8 mouse cellular contexts compared by ENCODE assay signal in the genomic region with DNA sequence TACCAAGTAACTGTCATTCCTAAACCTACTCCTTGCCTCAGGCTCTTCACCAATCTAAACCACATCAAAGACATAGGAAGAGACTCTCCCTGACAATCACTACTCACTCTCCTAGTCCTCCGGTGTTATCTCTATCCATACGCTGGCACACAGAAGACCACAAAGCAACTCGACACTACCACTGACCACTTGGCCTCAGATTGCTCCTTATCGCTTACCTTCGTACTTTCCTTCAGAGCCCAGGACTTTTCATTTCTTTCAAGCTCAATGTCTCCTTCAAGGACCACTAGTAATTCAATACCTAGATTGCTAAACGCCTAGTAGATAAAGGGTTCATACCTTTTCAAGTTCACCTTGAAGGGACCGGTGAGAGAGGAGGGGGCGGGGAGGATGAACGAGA. TPM values are rescaled to one million over a fixed set of nuclear protein-coding genes. Genes with fewer than 3 reads are reported as not detected.
A peak's percentile ranks its signal among the peaks of the same experiment; 100 is the strongest.
DNase-seq lines count a peak whose midpoint lies in the region; ATAC-seq and TF ChIP-seq lines count a peak whose summit lies in the region.

No protein-coding gene starts in this region.

- H3K36me3 ChIP-seq in heart, embryonic 13.5 days, result peaks cover 31% of the 10 kb centered on the region
- H3K36me3 ChIP-seq in ES-Bruce4 (ENCODE audit: control insufficient read depth, insufficient read depth, low read length, poor library complexity, severe bottlenecking), result peaks cover 2% of the 10 kb centered on the region; the same call in 1 of the 2 replicates
- no peaks in the 10 kb centered on the region for H3K36me3 ChIP-seq in hindbrain, embryonic 11.5 days (ENCODE audit: control insufficient read depth, insufficient read depth, low read length)
- H3K36me3 ChIP-seq in midbrain, embryonic 10.5 days, result peaks cover 49% of the 10 kb centered on the region

- peak overlapping the region; percentile 86 for H3K4me3 ChIP-seq in heart, embryonic 13.5 days
- H3K4me3 ChIP-seq in ES-Bruce4 (ENCODE audit: low read depth, low read length), result no peak overlapping the region
- H3K4me3 ChIP-seq in hindbrain, embryonic 11.5 days (ENCODE audit: low read depth, low read length), result peak overlapping the region; percentile 71
- peak overlapping the region; percentile 84 for H3K4me3 ChIP-seq in midbrain, embryonic 10.5 days

- no peak for ATAC-seq in heart, embryonic 13.5 days (ENCODE audit: extremely low read depth, insufficient number of reproducible peaks, low FRiP score, low TSS enrichment)
- ATAC-seq in hindbrain, embryonic 11.5 days (ENCODE audit: low FRiP score), result no peak
- ATAC-seq in cerebellum, adult (ENCODE audit: insufficient number of reproducible peaks, low FRiP score, low TSS enrichment), result no peak

- whole genome bisulfite sequencing in heart, embryonic 13.5 days, result 39% methylated on average over 9 of the region's 9 CpGs
- WGBS in hindbrain, embryonic 11.5 days, result 90% methylated on average over 9 of the region's 9 CpGs
- 92% methylated on average over 9 of the region's 9 CpGs for WGBS in midbrain, embryonic 10.5 days

- H3K9me3 ChIP-seq in heart, embryonic 13.5 days, result no peaks in the 10 kb centered on the region
- H3K9me3 ChIP-seq in ES-Bruce4 (replicated peaks; ENCODE audit: control insufficient read depth, insufficient read depth, low read length, poor library complexity, severe bottlenecking), result no peaks in the 10 kb centered on the region
- no peaks in the 10 kb centered on the region for H3K9me3 ChIP-seq in hindbrain, embryonic 11.5 days (ENCODE audit: control insufficient read depth, low read length)
- H3K9me3 ChIP-seq in midbrain, embryonic 10.5 days (replicated peaks), result no peaks in the 10 kb centered on the region

- no peak for DNase-seq in heart, adult 9 months (ENCODE audit: low spot score in 2 of 2)
- no peak for DNase-seq in hindbrain, embryonic 11.5 days (ENCODE audit: low spot score)
- no peak for DNase-seq in midbrain, embryonic 10.5 days (ENCODE audit: low spot score)
- DNase-seq in right cerebral cortex, adult 18-20 months, result no peak
- no peak for DNase-seq in spleen, adult 12 weeks (ENCODE audit: low spot score)

- H3K27ac ChIP-seq in heart, embryonic 13.5 days (replicated peaks), result no peak overlapping the region
- no peak overlapping the region for H3K27ac ChIP-seq in ES-Bruce4 (ENCODE audit: insufficient read depth, low read length)
- no peak overlapping the region for H3K27ac ChIP-seq in hindbrain, embryonic 11.5 days (ENCODE audit: low read depth, low read length)
- H3K27ac ChIP-seq in midbrain, embryonic 10.5 days (replicated peaks), result no peak overlapping the region

- TF ChIP-seq EP300 in ES-Bruce4 (IDR thresholded peaks at IDR 0.05; ENCODE audit: insufficient read depth, low read depth, low read length), result no peak

- H3K4me2 ChIP-seq in heart, embryonic 13.5 days, result peak overlapping the region; percentile 86
- peak overlapping the region; percentile 61 for H3K4me2 ChIP-seq in hindbrain, embryonic 11.5 days (replicated peaks; ENCODE audit: low read depth, low read length)

- TF ChIP-seq POLR2A in ES-Bruce4 (IDR thresholded peaks at IDR 0.05; ENCODE audit: insufficient read depth, low read length), result no peak

- TF ChIP-seq CTCF in ES-Bruce4 (IDR thresholded peaks at IDR 0.05; ENCODE audit: low read depth, low read length), result no peak

- H3K4me1 ChIP-seq in heart, embryonic 13.5 days, result peaks cover 32% of the 10 kb centered on the region
- no peaks in the 10 kb centered on the region for H3K4me1 ChIP-seq in ES-Bruce4 (ENCODE audit: control insufficient read depth, insufficient read depth, low read length)
- H3K4me1 ChIP-seq in hindbrain, embryonic 11.5 days (replicated peaks; ENCODE audit: control insufficient read depth, insufficient read depth, low read length), result peaks cover 4% of the 10 kb centered on the region; the same call in 1 of the 2 replicates
- H3K4me1 ChIP-seq in midbrain, embryonic 10.5 days, result peaks cover 23% of the 10 kb centered on the region

- peak overlapping the region; percentile 87 for H3K9ac ChIP-seq in heart, embryonic 13.5 days
- 0 out of 2 replicates have a peak overlapping the region, but pooled peaks have one; percentile 55 for H3K9ac ChIP-seq in ES-Bruce4 (ENCODE audit: low read depth, poor library complexity, severe bottlenecking)
- H3K9ac ChIP-seq in hindbrain, embryonic 11.5 days (ENCODE audit: low read depth, low read length), result no peak overlapping the region

- no peaks in the 10 kb centered on the region for H3K27me3 ChIP-seq in heart, embryonic 13.5 days (replicated peaks)
- H3K27me3 ChIP-seq in ES-Bruce4 (ENCODE audit: control insufficient read depth, insufficient read depth, low read length, poor library complexity, severe bottlenecking), result no peaks in the 10 kb centered on the region
- H3K27me3 ChIP-seq in hindbrain, embryonic 11.5 days (ENCODE audit: control insufficient read depth, insufficient read depth, low read length), result no peaks in the 10 kb centered on the region
- no peaks in the 10 kb centered on the region for H3K27me3 ChIP-seq in midbrain, embryonic 10.5 days (ENCODE audit: low read depth, poor library complexity, severe bottlenecking)

RNA-seq across cellular contexts. Expression of gene Rnf121, which starts 1.4 kb away (rescaled TPM):
- 17.0 and 17.2 TPM in 2 replicates for polyA plus RNA-seq in heart, embryonic 13.5 days (2015; fragmentation: Nextera tagmentation; extraction: Ambion mirVana)
- polyA plus RNA-seq in ES-Bruce4 (2011; ENCODE audit: insufficient read depth, insufficient read length, low read depth, missing spikeins), result 21.9 and 27.1 TPM in 2 replicates
- 27.1 and 29.8 TPM in 2 replicates for polyA plus RNA-seq in hindbrain, embryonic 11.5 days (2014; fragmentation: Nextera tagmentation; extraction: Ambion mirVana)
- polyA plus RNA-seq in midbrain, embryonic 10.5 days (2016; fragmentation: Nextera tagmentation; extraction: Ambion mirVana), result 31.1 and 32.7 TPM in 2 replicates

RNA-seq across cellular contexts. Expression of gene Xndc1, which starts 1.4 kb away (rescaled TPM):
- polyA plus RNA-seq in heart, embryonic 13.5 days (2015; fragmentation: Nextera tagmentation; extraction: Ambion mirVana), result 19.3 and 25.2 TPM in 2 replicates
- polyA plus RNA-seq in ES-Bruce4 (2011; ENCODE audit: insufficient read depth, insufficient read length, low read depth, missing spikeins), result 43.9 and 54.2 TPM in 2 replicates
- 19.5 and 23.3 TPM in 2 replicates for polyA plus RNA-seq in hindbrain, embryonic 11.5 days (2014; fragmentation: Nextera tagmentation; extraction: Ambion mirVana)
- 44.2 and 45.3 TPM in 2 replicates for polyA plus RNA-seq in midbrain, embryonic 10.5 days (2016; fragmentation: Nextera tagmentation; extraction: Ambion mirVana)

RNA-seq across cellular contexts. Expression of gene Xntrpc, which starts 1.6 kb away (rescaled TPM):
- 0.91 and 1.0 TPM in 2 replicates for polyA plus RNA-seq in heart, embryonic 13.5 days (2015; fragmentation: Nextera tagmentation; extraction: Ambion mirVana)
- polyA plus RNA-seq in ES-Bruce4 (2011; ENCODE audit: insufficient read depth, insufficient read length, low read depth, missing spikeins), result 0.76 and 1.3 TPM in 2 replicates
- 1.0 and 2.0 TPM in 2 replicates for polyA plus RNA-seq in hindbrain, embryonic 11.5 days (2014; fragmentation: Nextera tagmentation; extraction: Ambion mirVana)
- polyA plus RNA-seq in midbrain, embryonic 10.5 days (2016; fragmentation: Nextera tagmentation; extraction: Ambion mirVana), result 1.7 and 1.8 TPM in 2 replicates

RNA-seq across cellular contexts. Expression of gene Trpc2, which starts 19.0 kb away (rescaled TPM):
- polyA plus RNA-seq in heart, embryonic 13.5 days (2015; fragmentation: Nextera tagmentation; extraction: Ambion mirVana), result not detected in 2 replicates
- not detected in 2 replicates for polyA plus RNA-seq in ES-Bruce4 (2011; ENCODE audit: insufficient read depth, insufficient read length, low read depth, missing spikeins)
- 0.28 and 0.42 TPM in 2 replicates for polyA plus RNA-seq in hindbrain, embryonic 11.5 days (2014; fragmentation: Nextera tagmentation; extraction: Ambion mirVana)
- polyA plus RNA-seq in midbrain, embryonic 10.5 days (2016; fragmentation: Nextera tagmentation; extraction: Ambion mirVana), result 0.19 TPM in 1 of 2 replicates, not detected in the other

RNA-seq across cellular contexts. Expression of gene Art1, which starts 37.7 kb away (rescaled TPM):
- 3.5 and 4.7 TPM in 2 replicates for polyA plus RNA-seq in heart, embryonic 13.5 days (2015; fragmentation: Nextera tagmentation; extraction: Ambion mirVana)
- polyA plus RNA-seq in ES-Bruce4 (2011; ENCODE audit: insufficient read depth, insufficient read length, low read depth, missing spikeins), result 0.94 and 0.99 TPM in 2 replicates
- polyA plus RNA-seq in hindbrain, embryonic 11.5 days (2014; fragmentation: Nextera tagmentation; extraction: Ambion mirVana), result 0.88 and 0.96 TPM in 2 replicates
- polyA plus RNA-seq in midbrain, embryonic 10.5 days (2016; fragmentation: Nextera tagmentation; extraction: Ambion mirVana), result 0.67 and 0.79 TPM in 2 replicates
